Mouse (Mus musculus): ENCODE results near the gene Card19.

- TF ChIP-seq MAX (IDR thresholded peaks at IDR 0.05; ENCODE audit: low read depth) (no peak), E2F4 (IDR thresholded peaks at IDR 0.05; ENCODE audit: insufficient read depth) (no peak), POLR2A (IDR thresholded peaks at IDR 0.05; ENCODE audit: insufficient read length, low read depth) (no peak), POLR2AphosphoS2 (IDR thresholded peaks at IDR 0.05; ENCODE audit: insufficient read length, low read depth) (peak; percentile 12), CEBPB (IDR thresholded peaks at IDR 0.05; ENCODE audit: insufficient read depth, poor library complexity, severe bottlenecking) (no peak), USF1 (IDR thresholded peaks at IDR 0.05; ENCODE audit: low read depth) (no peak)
Measured at GRCm38 (mm10) chr13:49189970-49190870, 25.6 kb downstream of the Card19 start.
